Mouse (Mus musculus): Measurements from ENCODE around the gene Hist2h3c1.

- no peak for TF ChIP-seq CTCF (IDR thresholded peaks at IDR 0.05; ENCODE audit: extremely low read depth, insufficient read depth, low read length)
- TF ChIP-seq POLR2A (IDR thresholded peaks at IDR 0.05; ENCODE audit: extremely low read depth, insufficient read depth, low read length): no peak
These were observed 9.1 kb upstream of the Hist2h3c1 start for GRCm38 (mm10) chr3:96237335-96237903.
